Mouse (Mus musculus) cerebellum, adult 9-10 months (tissue): Measurements from ENCODE around the gene Clca4a.
"Not testable (repeated sequence)": the region's sequence is repeated elsewhere in the genome, so short reads cannot be mapped to it uniquely, and the experiment has no call there.

Experiments used
- DNase-seq: peaks from one replicate; pipeline ENCODE4 v3.0.0; 2022

Gene Clca4a

DNA sequence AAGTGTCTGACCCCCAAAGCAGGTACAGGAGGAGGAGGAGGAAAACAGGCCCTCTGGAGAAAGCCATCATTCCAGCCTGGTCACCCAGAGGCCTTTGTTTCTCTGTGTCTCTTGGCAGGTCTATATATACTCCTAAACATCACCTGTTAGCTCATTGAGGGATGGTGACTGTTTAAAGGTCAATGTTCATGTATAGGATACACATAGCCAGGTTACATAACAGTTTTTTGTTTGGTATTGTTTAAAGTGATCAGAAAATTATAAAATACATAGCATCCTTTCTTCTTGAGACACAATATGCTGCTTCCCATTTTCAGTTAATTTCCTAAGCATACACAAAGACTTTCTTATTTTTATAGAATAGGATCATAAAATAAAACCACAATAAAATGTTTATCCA, at the start of gene Clca4a:
TSS of gene Clca4a (minus strand) at position 101 of the 400 bp plus-strand sequence.
- DNase-seq, result no peak

DNA sequence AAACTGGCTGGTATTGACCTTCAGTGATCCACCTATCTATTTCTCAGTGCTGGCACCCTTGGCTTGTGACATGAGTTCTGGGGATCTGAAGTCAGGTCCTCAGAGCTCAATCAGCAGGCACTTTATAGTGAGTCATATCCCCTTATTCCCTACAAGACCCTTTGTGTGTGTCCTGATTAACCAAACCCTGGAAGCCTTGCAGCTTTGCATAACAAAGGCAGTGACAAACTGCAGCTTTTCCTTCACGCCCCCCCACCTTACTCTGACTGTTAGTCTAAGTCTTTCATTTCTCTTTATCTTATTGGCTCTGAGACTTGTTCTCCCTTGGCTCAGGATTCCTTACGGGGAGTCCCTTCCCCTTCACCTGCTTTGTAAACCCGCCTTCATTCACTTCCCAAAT, 43.0 kb upstream of the Clca4a start:
- no peak for DNase-seq

DNA sequence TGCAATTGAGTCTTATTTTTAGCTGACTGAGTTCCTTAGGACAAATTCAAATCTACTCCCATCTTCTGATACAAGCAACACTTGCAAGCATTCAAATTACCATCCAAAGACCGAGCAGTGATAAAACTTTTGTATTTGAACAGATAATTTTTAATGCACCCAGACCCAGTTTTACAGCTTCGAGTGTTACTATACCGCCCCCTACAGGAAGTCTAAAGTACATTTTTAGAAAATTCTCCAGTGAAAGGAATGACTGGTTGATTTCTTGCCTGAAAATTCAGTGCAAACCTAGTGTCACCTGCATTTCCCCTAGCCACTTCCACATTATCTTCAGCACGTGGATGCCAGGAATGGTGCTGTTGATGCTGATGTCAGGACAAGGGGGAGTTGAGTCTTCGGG, 29.6 kb upstream of the Clca4a start:
- DNase-seq, result no peak

DNA sequence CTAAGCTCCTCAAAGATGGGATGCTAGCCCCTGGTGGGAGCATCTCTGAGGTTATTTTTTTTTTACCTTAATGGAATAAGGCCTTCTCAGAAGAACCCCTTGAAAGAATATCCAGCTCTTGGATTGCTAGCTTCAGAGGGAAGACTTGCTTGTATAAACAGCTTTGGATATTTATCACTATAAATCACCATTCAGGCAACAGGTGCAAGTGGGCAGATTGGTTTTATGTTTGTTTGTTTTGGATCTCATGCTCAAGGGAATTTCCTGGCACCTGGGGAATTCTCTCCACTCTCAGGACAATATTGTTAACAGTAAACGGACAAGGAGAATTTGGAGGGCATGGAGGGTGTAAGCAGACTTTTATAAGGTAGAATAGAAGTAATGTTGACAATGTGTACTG, 26.1 kb upstream of the Clca4a start:
- no peak for DNase-seq

DNA sequence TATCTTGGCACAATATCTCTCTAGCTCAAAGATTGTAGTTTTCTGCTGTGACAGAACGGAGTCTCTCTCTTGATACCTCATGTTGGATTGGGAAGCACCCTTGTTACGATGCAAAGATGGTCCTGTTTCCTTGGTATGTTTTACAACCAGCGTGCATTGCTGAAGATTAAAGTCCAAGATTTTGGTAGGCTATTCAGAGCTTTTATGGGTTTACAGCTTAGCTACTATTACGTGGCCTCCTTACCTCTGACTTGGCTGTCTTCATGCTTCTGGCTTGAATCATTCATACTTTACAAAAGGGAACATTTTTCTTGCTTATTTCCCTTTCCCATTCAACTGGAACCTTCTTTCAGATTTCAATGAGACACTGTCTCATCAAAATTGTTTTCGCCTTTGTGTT, 18.2 kb upstream of the Clca4a start:
- no peak for DNase-seq

DNA sequence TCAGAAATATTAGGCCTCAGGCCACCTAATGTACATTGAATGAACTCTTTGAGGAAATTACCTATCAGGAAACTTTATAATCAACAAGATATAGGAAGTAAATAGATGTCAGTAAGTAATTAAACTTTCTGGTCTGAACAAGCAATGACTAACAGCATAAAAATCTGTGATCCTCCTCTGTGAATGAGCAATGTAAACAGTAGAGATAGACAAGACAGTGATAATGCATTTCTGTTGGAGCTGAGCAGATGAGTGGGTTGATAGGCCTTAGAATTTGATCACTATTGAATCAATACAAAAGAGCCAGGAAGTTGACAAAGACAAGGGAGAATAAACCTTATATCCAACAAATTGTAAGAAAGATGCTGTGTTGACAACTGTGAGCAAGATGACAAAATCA, 17.8 kb upstream of the Clca4a start:
- no peak for DNase-seq

DNA sequence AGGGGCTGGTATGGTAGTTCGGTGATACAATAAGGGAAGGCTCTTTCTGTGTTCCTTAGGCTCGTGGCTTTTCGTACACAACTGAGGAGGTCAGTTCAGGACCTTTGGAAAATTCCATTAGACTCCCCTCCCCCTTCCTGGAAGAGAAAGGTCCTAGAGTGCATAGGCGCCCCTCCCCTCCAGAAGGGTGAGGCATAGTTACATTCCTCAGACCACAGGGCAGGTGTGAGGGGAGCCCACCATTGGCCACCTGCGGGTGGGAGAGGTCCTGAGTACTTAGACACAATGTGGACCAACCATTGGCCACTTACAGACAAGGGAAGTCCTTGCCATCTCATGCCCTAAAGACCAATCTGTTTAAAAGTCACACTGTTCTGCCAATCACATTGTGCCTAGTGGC, 11.0 kb upstream of the Clca4a start:
- no peak for DNase-seq

DNA sequence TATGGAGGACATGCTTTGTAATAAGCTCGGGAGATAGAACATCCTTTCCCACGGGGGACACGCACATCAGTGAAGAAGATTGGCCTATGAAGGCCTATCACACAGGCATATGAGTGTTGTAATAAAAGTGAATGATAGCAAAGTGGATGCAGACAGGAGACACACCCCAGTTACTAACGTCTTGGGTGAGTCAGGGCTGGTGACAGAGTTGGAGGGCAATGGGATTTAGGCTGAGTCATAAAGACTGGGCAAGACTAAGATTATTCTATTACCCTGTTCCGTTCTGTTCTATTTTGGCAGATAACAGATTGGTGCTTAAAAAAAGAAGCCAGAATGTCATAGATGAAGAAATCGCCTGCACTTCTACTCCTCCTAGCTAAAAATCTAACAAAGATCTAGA, 5.7 kb upstream of the Clca4a start:
- no peak for DNase-seq

DNA sequence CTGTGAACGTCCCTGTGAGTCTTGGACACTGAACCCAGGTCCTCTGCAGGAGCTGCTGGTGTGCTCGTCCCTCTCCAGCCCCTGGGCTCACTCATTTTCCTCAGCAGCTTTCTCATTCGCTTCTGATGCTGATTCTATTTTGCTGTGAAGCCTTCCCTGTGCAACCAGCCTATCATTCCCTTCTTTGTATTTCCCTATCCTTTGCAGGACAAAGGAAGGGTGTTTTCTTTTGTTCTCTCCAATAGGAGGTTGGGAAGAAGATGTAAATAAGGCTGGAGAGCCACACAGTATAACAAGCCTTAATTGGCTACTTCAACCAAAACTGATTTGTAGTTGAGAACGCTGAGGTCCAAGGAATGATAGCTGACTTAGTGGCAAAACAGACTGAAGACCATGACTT, 2.8 kb upstream of the Clca4a start:
- no peak for DNase-seq

DNA sequence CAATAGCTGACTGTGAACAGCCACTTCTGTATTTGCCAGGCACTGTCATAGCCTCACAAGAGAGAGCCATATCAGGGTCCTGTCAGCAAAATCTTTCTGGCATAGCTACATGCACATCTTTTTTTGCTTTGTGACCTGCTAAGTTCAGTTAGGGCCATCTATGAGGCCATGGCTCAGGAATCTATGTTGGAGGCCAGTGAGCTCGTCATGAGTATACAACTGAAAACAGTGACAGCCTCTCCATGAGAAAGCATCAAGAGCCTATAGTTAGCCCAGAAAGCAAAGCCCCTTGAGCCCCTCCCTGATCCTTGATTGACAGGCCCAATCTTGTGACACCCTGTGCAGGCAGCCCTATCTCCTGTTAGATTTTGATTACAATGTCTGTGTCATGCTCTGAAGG, 1.2 kb upstream of the Clca4a start:
- DNase-seq, result no peak

DNA sequence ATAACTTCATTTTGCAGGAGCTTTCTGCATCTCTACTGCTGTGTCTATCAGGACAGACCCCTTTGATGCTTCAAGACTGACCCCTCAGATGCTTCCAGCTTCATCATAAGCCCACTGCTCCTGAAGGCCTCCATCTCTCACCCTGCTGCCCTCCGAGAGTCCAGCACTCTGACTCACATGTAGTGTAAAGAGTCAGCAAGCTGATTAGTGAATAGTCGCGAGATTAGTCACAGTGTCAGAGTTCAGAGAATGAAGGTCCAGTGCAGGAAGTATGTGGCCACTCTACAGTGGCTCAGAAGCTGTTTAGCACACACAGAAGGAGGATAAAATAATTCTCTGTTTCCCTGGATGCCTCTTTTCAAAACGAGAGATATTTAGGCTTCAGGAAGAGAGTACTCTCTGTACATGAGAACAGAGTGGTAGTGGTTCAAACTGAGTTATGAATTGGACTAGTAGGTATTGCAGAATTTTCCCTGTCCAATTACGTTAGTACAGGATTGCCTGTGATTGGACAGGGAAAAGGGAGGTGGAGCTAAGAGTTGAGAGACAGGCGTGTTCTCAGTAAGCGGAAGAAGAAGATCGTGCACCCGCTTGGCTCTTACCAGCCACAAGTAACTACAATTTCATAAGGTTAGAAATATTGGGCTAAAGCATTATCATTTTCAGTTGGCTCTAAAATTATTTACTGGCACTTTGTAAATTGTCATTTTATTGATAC, 3.1 kb downstream of the Clca4a start:
- DNase-seq, result no peak

DNA sequence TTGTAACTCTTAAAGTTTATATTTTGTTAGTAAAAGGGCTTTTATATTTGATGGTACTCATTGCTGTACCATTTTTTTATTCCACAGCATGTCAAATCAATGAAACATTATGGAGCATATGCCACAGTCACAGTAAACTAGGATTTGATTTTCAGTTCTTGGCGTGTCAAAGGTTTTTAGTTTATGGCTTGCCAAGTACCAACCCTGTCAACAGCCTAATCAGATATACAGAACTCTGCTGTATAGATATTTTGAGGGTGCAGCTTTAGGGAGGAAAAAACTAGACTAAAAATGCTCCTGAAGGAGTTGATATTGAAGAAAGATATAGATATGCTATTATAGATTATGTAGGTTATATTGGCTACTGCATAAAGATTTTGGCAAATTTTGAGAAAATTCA, 5.1 kb downstream of the Clca4a start:
- DNase-seq, result no peak

DNA sequence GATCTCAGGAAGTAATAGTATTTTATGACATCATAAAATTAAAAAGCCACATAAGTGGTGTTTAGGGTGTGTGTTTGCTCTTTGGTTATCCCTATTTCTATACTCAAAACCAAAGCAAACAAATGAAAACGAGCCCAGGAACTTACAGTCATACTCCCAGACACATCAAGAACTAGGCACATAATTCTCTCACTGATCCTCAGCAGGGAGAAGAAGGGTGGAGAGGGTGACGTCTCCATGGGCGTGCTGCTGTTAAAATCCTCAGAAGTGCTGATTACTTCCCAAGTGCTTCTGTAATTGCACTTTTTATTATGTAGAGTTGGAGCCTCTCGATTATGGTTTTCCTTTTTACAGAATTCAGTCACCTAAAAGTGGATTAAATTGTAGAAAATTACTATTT, 8.8 kb downstream of the Clca4a start:
- no peak for DNase-seq

DNA sequence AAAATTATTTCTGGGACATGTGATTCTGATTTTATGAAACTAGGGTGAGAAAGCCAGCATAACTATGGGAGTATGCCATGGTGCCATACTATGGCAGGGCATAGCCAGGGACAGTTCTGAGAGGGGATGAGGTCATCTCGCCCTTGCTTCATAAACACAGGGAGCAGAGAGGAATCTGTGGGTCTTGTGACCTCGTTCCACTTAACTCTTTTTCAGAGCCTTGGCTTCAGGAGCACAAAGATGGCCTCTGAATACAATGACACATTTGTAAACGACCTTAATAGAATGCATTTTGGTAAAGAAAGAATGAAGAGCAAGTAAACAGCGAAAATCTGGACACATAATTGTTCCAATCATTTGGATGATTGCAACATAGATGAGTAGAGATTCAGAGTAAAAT, 24.0 kb downstream of the Clca4a start:
- DNase-seq, result no peak

DNA sequence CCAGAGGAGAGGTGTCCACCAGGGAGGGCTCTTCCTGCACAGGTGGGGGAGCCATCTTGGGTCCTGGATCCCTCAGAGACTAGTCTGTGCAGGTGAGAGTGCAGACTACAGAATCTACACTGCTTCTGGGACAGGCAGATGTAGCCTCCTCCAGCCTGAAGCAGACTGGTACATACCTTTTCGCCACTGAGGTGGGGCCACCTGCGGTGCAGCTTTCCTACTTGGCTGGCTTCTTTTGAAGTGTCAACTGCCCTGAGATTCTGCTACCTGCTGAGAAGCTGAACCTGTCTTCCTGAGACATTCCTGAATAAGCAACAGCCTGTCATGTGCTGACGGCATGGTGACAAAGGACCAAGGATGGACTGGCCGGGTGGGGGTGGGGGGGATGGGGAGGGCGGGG, 27.5 kb downstream of the Clca4a start:
- not testable (repeated sequence) for DNase-seq

DNA sequence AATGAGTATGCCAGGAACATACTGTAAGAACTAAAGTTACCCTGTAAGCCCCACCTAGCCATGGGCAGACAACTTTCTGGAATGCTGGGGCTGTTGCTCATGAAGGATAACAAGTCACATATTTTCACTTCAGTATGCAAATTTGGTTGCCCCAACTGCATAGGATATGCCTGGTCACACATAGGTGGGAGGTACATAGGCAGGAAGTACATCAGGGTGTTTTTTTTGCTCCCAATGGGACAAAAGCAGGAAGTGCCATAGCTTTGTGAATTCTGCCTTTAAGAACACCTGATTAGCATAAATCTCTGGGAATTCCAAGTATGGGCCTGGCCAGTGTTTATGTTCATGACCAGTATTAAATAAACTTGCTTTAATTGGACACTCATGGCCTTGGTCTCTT, 41.2 kb downstream of the Clca4a start:
- not testable (repeated sequence) for DNase-seq

DNA sequence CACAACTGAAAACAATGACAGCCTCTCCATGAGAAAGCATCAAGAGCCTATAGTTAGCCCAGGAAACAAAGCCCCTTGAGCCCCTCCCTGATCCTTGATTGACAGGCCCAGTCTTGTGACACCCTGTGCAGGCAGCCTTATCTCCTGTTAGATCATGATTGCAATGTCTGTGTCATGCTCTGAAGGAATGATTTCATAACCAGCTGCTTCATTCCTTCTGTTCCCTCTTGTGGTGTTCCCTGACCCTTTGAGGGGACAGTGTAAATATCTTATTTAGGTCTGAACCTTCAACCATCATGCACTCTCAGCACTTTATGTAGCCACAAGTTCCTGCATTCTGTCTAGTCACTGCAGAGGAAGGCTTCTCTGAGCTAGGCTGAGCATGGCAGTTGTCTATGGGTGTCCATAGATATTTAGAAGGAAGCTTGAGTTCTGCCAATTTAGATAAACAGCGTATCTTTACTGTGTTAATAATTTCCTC, 41.8 kb downstream of the Clca4a start:
- DNase-seq, result no peak

DNA sequence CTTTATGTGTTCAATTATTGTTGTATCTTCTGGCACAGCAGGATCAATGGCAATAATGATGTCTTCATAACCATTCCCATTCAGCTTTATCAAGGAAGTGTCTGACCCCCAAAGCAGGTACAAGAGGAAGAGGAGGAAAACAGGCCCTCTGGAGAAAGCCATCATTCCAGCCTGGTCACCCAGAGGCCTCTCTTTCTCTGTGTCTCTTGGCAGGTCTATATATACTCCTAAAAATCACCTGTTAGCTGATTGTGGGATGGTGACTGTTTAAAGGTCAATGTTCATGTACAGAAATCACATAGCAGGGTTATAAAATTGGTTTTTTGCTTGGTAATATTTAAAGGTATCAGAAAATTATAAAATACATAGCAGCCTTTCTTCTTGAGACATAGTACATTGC, 42.5 kb downstream of the Clca4a start, which contains the start of gene Clca4b:
TSS of gene Clca4b (minus strand) at position 195 of the 400 bp plus-strand sequence.
- no peak for DNase-seq

DNA sequence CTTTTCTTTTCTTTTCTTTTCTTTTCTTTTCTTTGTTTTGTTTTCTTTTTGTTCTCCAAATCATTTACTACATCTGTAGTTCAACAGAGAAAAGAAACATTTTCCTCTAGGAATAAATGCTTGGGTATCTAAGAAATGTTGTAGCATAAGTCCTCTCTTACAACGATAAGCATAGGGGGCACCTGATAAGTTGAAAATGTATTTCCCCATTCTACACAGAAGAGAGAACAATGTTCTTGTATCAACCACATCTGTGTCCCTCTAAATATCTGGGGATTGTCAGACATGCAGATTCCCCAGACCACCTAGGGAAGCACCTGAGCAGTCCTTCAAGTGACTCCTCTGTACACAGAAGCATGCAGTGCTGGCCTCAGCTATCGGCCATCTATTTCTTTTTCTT, 60.8 kb downstream of the Clca4a start:
- DNase-seq, result no peak
